Mouse (Mus musculus): ENCODE measurements around the gene Sobp. TPM values are rescaled to one million over a fixed set of nuclear protein-coding genes. Genes with fewer than 3 reads are reported as not detected.
A peak's percentile ranks its signal among the peaks of the same experiment; 100 is the strongest.

Gene Sobp
- polyA plus RNA-seq, 1 experiment from 2014 or later, result 0.29 TPM

- no peak overlapping the region for H3K4me2 ChIP-seq (ENCODE audit: low read depth, low read length)
- H3K27ac ChIP-seq (ENCODE audit: low read length), result peak overlapping the region; percentile 63
- H3K9ac ChIP-seq (ENCODE audit: low read length), result no peak overlapping the region
- peaks cover 8% of the 10 kb centered on the region for H3K27me3 ChIP-seq (ENCODE audit: control insufficient read depth, insufficient read depth, low read depth, low read length)
- no peaks in the 10 kb centered on the region for H3K9me3 ChIP-seq (ENCODE audit: control insufficient read depth, low read length)
- H3K4me1 ChIP-seq (replicated peaks; ENCODE audit: control insufficient read depth, insufficient read depth, low read length), result peaks cover 8% of the 10 kb centered on the region
- 56% methylated on average over 6 of the region's 6 CpGs for whole genome bisulfite sequencing
- H3K36me3 ChIP-seq (ENCODE audit: control insufficient read depth, insufficient read depth, low read length), result no peaks in the 10 kb centered on the region
- H3K4me3 ChIP-seq (ENCODE audit: low read length), result no peak overlapping the region
- ATAC-seq (ENCODE audit: low read depth), result peak; percentile 18; the same call in 1 of the 2 replicates
These were observed 212.6 kb downstream of the Sobp start for GRCm38 (mm10) chr10:42961771-42962170.

GRCm38 (mm10) chr10:42958686-42959085 is 215.6 kb downstream of the Sobp start:
- H3K9ac ChIP-seq (ENCODE audit: low read length), result no peak overlapping the region; the same call in 1 of the 2 replicates
- no peaks in the 10 kb centered on the region for H3K36me3 ChIP-seq (ENCODE audit: control insufficient read depth, insufficient read depth, low read length)
- no peak for ATAC-seq (ENCODE audit: low read depth)
- H3K4me1 ChIP-seq (replicated peaks; ENCODE audit: control insufficient read depth, insufficient read depth, low read length), result peaks cover 8% of the 10 kb centered on the region
- 57% methylated on average over 4 of the region's 4 CpGs for WGBS
- H3K9me3 ChIP-seq (ENCODE audit: control insufficient read depth, low read length), result no peaks in the 10 kb centered on the region
- no peak overlapping the region for H3K27ac ChIP-seq (ENCODE audit: low read length)
- peaks cover 22% of the 10 kb centered on the region for H3K27me3 ChIP-seq (ENCODE audit: control insufficient read depth, insufficient read depth, low read depth, low read length)
- peak overlapping the region; percentile 64 for H3K4me2 ChIP-seq (ENCODE audit: low read depth, low read length)
- H3K4me3 ChIP-seq (ENCODE audit: low read length), result no peak overlapping the region

- Histone ChIP-seq H3K9ac (ENCODE audit: low read length) (peak overlapping the region; percentile 54), H3K27ac (ENCODE audit: low read length) (no peak overlapping the region), H3K4me3 (ENCODE audit: low read length) (peak overlapping the region; percentile 47), H3K9me3 (ENCODE audit: control insufficient read depth, low read length) (no peaks in the 10 kb centered on the region), H3K36me3 (ENCODE audit: control insufficient read depth, insufficient read depth, low read length) (no peaks in the 10 kb centered on the region), H3K27me3 (ENCODE audit: control insufficient read depth, insufficient read depth, low read depth, low read length) (peaks cover 24% of the 10 kb centered on the region), H3K4me1 (replicated peaks; ENCODE audit: control insufficient read depth, insufficient read depth, low read length) (peaks cover 8% of the 10 kb centered on the region), H3K4me2 (ENCODE audit: low read depth, low read length) (peak overlapping the region; percentile 64)
- WGBS, result 6% methylated on average over 21 of the region's 21 CpGs
- ATAC-seq (ENCODE audit: low read depth), result peak; percentile 78
These were observed 216.3 kb downstream of the Sobp start for GRCm38 (mm10) chr10:42957881-42958651.

GRCm38 (mm10) chr10:42955205-42955604 is 219.1 kb downstream of the Sobp start:
- H3K27ac ChIP-seq (ENCODE audit: low read length), result no peak overlapping the region
- H3K9ac ChIP-seq (ENCODE audit: low read length), result no peak overlapping the region
- no peak for ATAC-seq (ENCODE audit: low read depth)
- no peaks in the 10 kb centered on the region for H3K9me3 ChIP-seq (ENCODE audit: control insufficient read depth, low read length)
- peaks cover 25% of the 10 kb centered on the region for H3K27me3 ChIP-seq (ENCODE audit: control insufficient read depth, insufficient read depth, low read depth, low read length)
- H3K4me1 ChIP-seq (replicated peaks; ENCODE audit: control insufficient read depth, insufficient read depth, low read length), result no peaks in the 10 kb centered on the region; the same call in none of the 2 replicates
- no peak overlapping the region for H3K4me2 ChIP-seq (ENCODE audit: low read depth, low read length)
- no peaks in the 10 kb centered on the region for H3K36me3 ChIP-seq (ENCODE audit: control insufficient read depth, insufficient read depth, low read length)
- H3K4me3 ChIP-seq (ENCODE audit: low read length), result no peak overlapping the region
- WGBS, result 91% methylated on average over 3 of the region's 3 CpGs

GRCm38 (mm10) chr10:42953601-42954000 is 220.7 kb downstream of the Sobp start:
- H3K4me3 ChIP-seq (ENCODE audit: low read length), result no peak overlapping the region
- no peaks in the 10 kb centered on the region; the same call in none of the 2 replicates for H3K4me1 ChIP-seq (replicated peaks; ENCODE audit: control insufficient read depth, insufficient read depth, low read length)
- no peaks in the 10 kb centered on the region for H3K9me3 ChIP-seq (ENCODE audit: control insufficient read depth, low read length)
- ATAC-seq (ENCODE audit: low read depth), result no peak
- H3K9ac ChIP-seq (ENCODE audit: low read length), result no peak overlapping the region
- peaks cover 22% of the 10 kb centered on the region for H3K27me3 ChIP-seq (ENCODE audit: control insufficient read depth, insufficient read depth, low read depth, low read length)
- no peak overlapping the region for H3K4me2 ChIP-seq (ENCODE audit: low read depth, low read length)
- no peak overlapping the region for H3K27ac ChIP-seq (ENCODE audit: low read length)
- WGBS, result 67% methylated on average over 5 of the region's 5 CpGs
- H3K36me3 ChIP-seq (ENCODE audit: control insufficient read depth, insufficient read depth, low read length), result no peaks in the 10 kb centered on the region

Other genes starting within 250 kb of the Sobp start
- 0.13 and 0.19 TPM in 2 replicates for gene 9030612E09Rik, start 174 bp upstream of the Sobp start, polyA plus RNA-seq (2015; fragmentation: Nextera tagmentation; extraction: Ambion mirVana)
- 9.7 and 10.0 TPM in 2 replicates for gene Pdss2, start 47.0 kb upstream of the Sobp start, polyA plus RNA-seq (2015; fragmentation: Nextera tagmentation; extraction: Ambion mirVana)

Data from lung, embryonic 16.5 days (tissue).